ENCODE assay signal across 29 mouse cellular contexts in the genomic region with DNA sequence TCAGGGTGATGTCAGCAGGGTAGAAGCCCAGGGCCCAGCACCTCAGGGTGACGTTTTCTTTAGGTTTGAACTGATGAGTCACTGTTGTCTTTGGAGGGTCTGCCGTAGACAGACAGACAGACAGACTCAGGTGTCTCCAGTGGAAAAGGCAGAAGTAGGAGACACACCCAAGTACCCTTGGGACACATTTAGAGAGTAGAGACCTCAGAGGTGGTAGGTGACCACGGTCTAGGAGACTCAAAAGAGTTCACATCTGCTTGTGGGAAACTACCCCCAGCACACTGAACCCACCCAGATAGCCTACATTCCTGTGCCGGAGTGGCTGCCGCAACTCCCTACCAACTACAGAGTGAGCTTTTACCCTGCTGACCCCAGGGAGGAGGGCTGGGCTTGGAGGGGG. TPM values are rescaled to one million over a fixed set of nuclear protein-coding genes. Genes with fewer than 3 reads are reported as not detected.
A peak's percentile ranks its signal among the peaks of the same experiment; 100 is the strongest.
DNase-seq lines count a peak whose midpoint lies in the region; ATAC-seq and TF ChIP-seq lines count a peak whose summit lies in the region.
"Had no signal": no experiment of that assay in that cellular context is flagged by ENCODE, and none has a peak within 500 bp of the region (broad histone marks: within the 10 kb centered on the region; RNA-seq: fewer than 3 reads in every experiment).

No protein-coding gene starts in this region.

- DNase-seq in hindbrain, embryonic 10.5 days (ENCODE audit: low spot score), result no peak
- DNase-seq in liver, postnatal 0 days, result no peak
- DNase-seq in midbrain, embryonic 11.5 days (ENCODE audit: low spot score, missing footprints), result peak; percentile 28
- DNase-seq in NIH3T3 (ENCODE audit: low read depth), result peak; percentile 0
- no peak for DNase-seq in left cerebral cortex, adult 11 months (ENCODE audit: low spot score)
- DNase-seq: adrenal gland, adult 2 months; adrenal gland, postnatal 10 days; adrenal gland, postnatal 25 days; B cell, adult 2 months; cerebellum, adult 11 months; cerebellum, adult 18-20 months; cerebellum, adult 8-10 months; cerebellum, adult 9-11 months; cerebellum, postnatal 14 days; cerebellum, postnatal 36 days; embryo, embryonic 11 days had no signal

- no peaks in the 10 kb centered on the region for H3K27me3 ChIP-seq in hindbrain, embryonic 16.5 days (replicated peaks; ENCODE audit: control insufficient read depth, insufficient read depth, low read length)
- no peaks in the 10 kb centered on the region for H3K27me3 ChIP-seq in hindbrain, embryonic 10.5 days (ENCODE audit: insufficient read depth, poor library complexity, severe bottlenecking)
- H3K27me3 ChIP-seq in liver, embryonic 15.5 days, result no peaks in the 10 kb centered on the region
- H3K27me3 ChIP-seq in liver, postnatal 0 days (ENCODE audit: insufficient read depth, low read length), result no peaks in the 10 kb centered on the region
- no peaks in the 10 kb centered on the region for H3K27me3 ChIP-seq in midbrain, embryonic 11.5 days (ENCODE audit: control insufficient read depth, insufficient read depth, low read length)
- H3K27me3 ChIP-seq in midbrain, embryonic 13.5 days, result no peaks in the 10 kb centered on the region
- H3K27me3 ChIP-seq: embryonic facial prominence, embryonic 13.5 days; embryonic facial prominence, embryonic 15.5 days; forebrain, embryonic 12.5 days had no signal

- no peak overlapping the region for H3K9ac ChIP-seq in hindbrain, embryonic 16.5 days (ENCODE audit: low read depth, low read length)
- no peak overlapping the region for H3K9ac ChIP-seq in liver, embryonic 15.5 days
- H3K9ac ChIP-seq in liver, postnatal 0 days (replicated peaks), result no peak overlapping the region
- H3K9ac ChIP-seq in midbrain, embryonic 11.5 days (ENCODE audit: low read length), result no peak overlapping the region
- no peak overlapping the region for H3K9ac ChIP-seq in midbrain, embryonic 13.5 days (replicated peaks)
- H3K9ac ChIP-seq: embryonic facial prominence, embryonic 13.5 days; embryonic facial prominence, embryonic 15.5 days; forebrain, embryonic 12.5 days had no signal

- no peaks in the 10 kb centered on the region for H3K4me1 ChIP-seq in hindbrain, embryonic 16.5 days (ENCODE audit: control insufficient read depth, insufficient read depth, low read depth, low read length)
- peaks cover 1% of the 10 kb centered on the region; the same call in 1 of the 2 replicates for H3K4me1 ChIP-seq in hindbrain, embryonic 10.5 days (replicated peaks)
- H3K4me1 ChIP-seq in liver, embryonic 15.5 days (replicated peaks), result peaks cover 38% of the 10 kb centered on the region
- H3K4me1 ChIP-seq in liver, postnatal 0 days (ENCODE audit: insufficient read depth), result peaks cover 14% of the 10 kb centered on the region
- H3K4me1 ChIP-seq in midbrain, embryonic 11.5 days (ENCODE audit: control insufficient read depth, insufficient read depth, low read length), result no peaks in the 10 kb centered on the region
- no peaks in the 10 kb centered on the region for H3K4me1 ChIP-seq in midbrain, embryonic 13.5 days (replicated peaks)
- H3K4me1 ChIP-seq: embryonic facial prominence, embryonic 13.5 days; embryonic facial prominence, embryonic 15.5 days; forebrain, embryonic 10.5 days; forebrain, embryonic 12.5 days had no signal

- ATAC-seq in hindbrain, embryonic 16.5 days, result 0 out of 2 replicates have a peak, but pooled peaks have one; percentile 4
- no peak for ATAC-seq in liver, embryonic 15.5 days (ENCODE audit: insufficient read depth)
- no peak for ATAC-seq in liver, postnatal 0 days
- no peak for ATAC-seq in midbrain, embryonic 11.5 days (ENCODE audit: low FRiP score)
- ATAC-seq in midbrain, embryonic 13.5 days, result no peak
- ATAC-seq: CD4-positive, CD25-positive, alpha-beta regulatory T cell, adult 4 months; forebrain, embryonic 14.5 days; forebrain, embryonic 16.5 days had no signal

- no peak overlapping the region for H3K27ac ChIP-seq in hindbrain, embryonic 16.5 days (ENCODE audit: low read depth, low read length)
- H3K27ac ChIP-seq in hindbrain, embryonic 10.5 days, result no peak overlapping the region
- 0 out of 2 replicates have a peak overlapping the region, but pooled peaks have one; percentile 14 for H3K27ac ChIP-seq in liver, embryonic 15.5 days (replicated peaks)
- H3K27ac ChIP-seq in liver, postnatal 0 days (ENCODE audit: low read depth), result no peak overlapping the region
- H3K27ac ChIP-seq in midbrain, embryonic 11.5 days (ENCODE audit: low read depth, low read length), result no peak overlapping the region
- no peak overlapping the region for H3K27ac ChIP-seq in midbrain, embryonic 13.5 days
- H3K27ac ChIP-seq: embryonic facial prominence, embryonic 13.5 days; embryonic facial prominence, embryonic 15.5 days; forebrain, embryonic 10.5 days; forebrain, embryonic 12.5 days had no signal

- no peak for TF ChIP-seq EP300 in liver, postnatal 0 days (IDR thresholded peaks at IDR 0.05; ENCODE audit: low read depth)

- H3K4me3 ChIP-seq in hindbrain, embryonic 16.5 days (ENCODE audit: low read length), result no peak overlapping the region
- H3K4me3 ChIP-seq in hindbrain, embryonic 10.5 days, result no peak overlapping the region
- no peak overlapping the region for H3K4me3 ChIP-seq in liver, embryonic 15.5 days (replicated peaks)
- H3K4me3 ChIP-seq in liver, postnatal 0 days (ENCODE audit: low read depth, low read length), result no peak overlapping the region
- no peak overlapping the region for H3K4me3 ChIP-seq in midbrain, embryonic 11.5 days (ENCODE audit: low read depth, low read length)
- H3K4me3 ChIP-seq in midbrain, embryonic 13.5 days (replicated peaks), result no peak overlapping the region
- H3K4me3 ChIP-seq: embryonic facial prominence, embryonic 13.5 days; embryonic facial prominence, embryonic 15.5 days; forebrain, embryonic 10.5 days; forebrain, embryonic 12.5 days had no signal

- no peaks in the 10 kb centered on the region for H3K9me3 ChIP-seq in hindbrain, embryonic 16.5 days (ENCODE audit: control insufficient read depth, low read length)
- H3K9me3 ChIP-seq in hindbrain, embryonic 10.5 days, result 0 out of 2 replicates have a peak, but pooled peaks cover 7% of the 10 kb centered on the region
- no peaks in the 10 kb centered on the region for H3K9me3 ChIP-seq in liver, embryonic 15.5 days (replicated peaks)
- H3K9me3 ChIP-seq in liver, postnatal 0 days (ENCODE audit: low read length), result peaks cover 3% of the 10 kb centered on the region; the same call in 1 of the 2 replicates
- H3K9me3 ChIP-seq in midbrain, embryonic 11.5 days (ENCODE audit: control insufficient read depth, low read length), result no peaks in the 10 kb centered on the region
- no peaks in the 10 kb centered on the region for H3K9me3 ChIP-seq in midbrain, embryonic 13.5 days
- H3K9me3 ChIP-seq: embryonic facial prominence, embryonic 13.5 days; embryonic facial prominence, embryonic 15.5 days; forebrain, embryonic 12.5 days had no signal

- peaks cover 7% of the 10 kb centered on the region for H3K36me3 ChIP-seq in hindbrain, embryonic 16.5 days (ENCODE audit: control insufficient read depth, insufficient read depth, low read length)
- H3K36me3 ChIP-seq in hindbrain, embryonic 10.5 days, result peaks cover 20% of the 10 kb centered on the region
- peaks cover 38% of the 10 kb centered on the region for H3K36me3 ChIP-seq in liver, embryonic 15.5 days (replicated peaks)
- H3K36me3 ChIP-seq in liver, postnatal 0 days (replicated peaks; ENCODE audit: insufficient read depth, low read length), result peaks cover 42% of the 10 kb centered on the region
- H3K36me3 ChIP-seq in midbrain, embryonic 11.5 days (ENCODE audit: control insufficient read depth, insufficient read depth, low read length), result no peaks in the 10 kb centered on the region
- peaks cover 18% of the 10 kb centered on the region for H3K36me3 ChIP-seq in midbrain, embryonic 13.5 days

- 95% methylated on average over 5 of the region's 5 CpGs for whole genome bisulfite sequencing in hindbrain, embryonic 16.5 days
- 93% methylated on average over 5 of the region's 5 CpGs for WGBS in hindbrain, embryonic 10.5 days
- WGBS in liver, embryonic 15.5 days (ENCODE audit: insufficient replicate concordance), result 80% methylated on average over 5 of the region's 5 CpGs
- WGBS in liver, postnatal 0 days (ENCODE audit: insufficient replicate concordance), result 89% methylated on average over 5 of the region's 5 CpGs
- 94% methylated on average over 5 of the region's 5 CpGs for WGBS in midbrain, embryonic 11.5 days
- WGBS in midbrain, embryonic 13.5 days, result 94% methylated on average over 5 of the region's 5 CpGs

- H3K4me2 ChIP-seq in hindbrain, embryonic 16.5 days (ENCODE audit: low read length), result no peak overlapping the region
- no peak overlapping the region for H3K4me2 ChIP-seq in liver, embryonic 15.5 days
- H3K4me2 ChIP-seq in liver, postnatal 0 days (ENCODE audit: low read depth, low read length), result no peak overlapping the region
- H3K4me2 ChIP-seq in midbrain, embryonic 11.5 days, result no peak overlapping the region
- no peak overlapping the region for H3K4me2 ChIP-seq in midbrain, embryonic 13.5 days (replicated peaks)
- H3K4me2 ChIP-seq: embryonic facial prominence, embryonic 13.5 days; embryonic facial prominence, embryonic 15.5 days; forebrain, embryonic 12.5 days had no signal

- no peak for TF ChIP-seq CTCF in liver, postnatal 0 days (IDR thresholded peaks at IDR 0.05; ENCODE audit: low read depth)

RNA-seq across cellular contexts. Expression of a gene that starts 5.4 kb away (rescaled TPM):
- polyA plus RNA-seq in hindbrain, embryonic 16.5 days (2015; fragmentation: Nextera tagmentation; extraction: Ambion mirVana), result 9.6 and 10.3 TPM in 2 replicates
- polyA plus RNA-seq in hindbrain, embryonic 10.5 days (2016; fragmentation: Nextera tagmentation; extraction: Ambion mirVana), result 4.3 and 4.9 TPM in 2 replicates
- polyA plus RNA-seq in liver, embryonic 15.5 days (2015; fragmentation: Nextera tagmentation; extraction: Ambion mirVana), result 8.2 and 9.2 TPM in 2 replicates
- 4.6 and 5.4 TPM in 2 replicates for polyA plus RNA-seq in liver, postnatal 0 days (2015; fragmentation: Nextera tagmentation; extraction: Ambion mirVana)
- 3.1 TPM in 2 replicates for polyA plus RNA-seq in midbrain, embryonic 11.5 days (2014; fragmentation: Nextera tagmentation; extraction: Ambion mirVana)
- 7.8 and 8.1 TPM in 2 replicates for polyA plus RNA-seq in midbrain, embryonic 13.5 days (2015; fragmentation: Nextera tagmentation; extraction: Ambion mirVana)

RNA-seq across cellular contexts. Expression of a gene that starts 17.7 kb away (rescaled TPM):
- 5.0 and 5.1 TPM in 2 replicates for polyA plus RNA-seq in hindbrain, embryonic 16.5 days (2015; fragmentation: Nextera tagmentation; extraction: Ambion mirVana)
- polyA plus RNA-seq in hindbrain, embryonic 10.5 days (2016; fragmentation: Nextera tagmentation; extraction: Ambion mirVana), result 4.0 and 4.2 TPM in 2 replicates
- 52.8 and 65.8 TPM in 2 replicates for polyA plus RNA-seq in liver, embryonic 15.5 days (2015; fragmentation: Nextera tagmentation; extraction: Ambion mirVana)
- 113 and 120 TPM in 2 replicates for polyA plus RNA-seq in liver, postnatal 0 days (2015; fragmentation: Nextera tagmentation; extraction: Ambion mirVana)
- polyA plus RNA-seq in midbrain, embryonic 11.5 days (2014; fragmentation: Nextera tagmentation; extraction: Ambion mirVana), result 3.2 and 3.3 TPM in 2 replicates
- polyA plus RNA-seq in midbrain, embryonic 13.5 days (2015; fragmentation: Nextera tagmentation; extraction: Ambion mirVana), result 4.3 and 5.2 TPM in 2 replicates

RNA-seq across cellular contexts. Expression of a gene that starts 27.6 kb away (rescaled TPM):
- 8.2 and 9.2 TPM in 2 replicates for polyA plus RNA-seq in hindbrain, embryonic 16.5 days (2015; fragmentation: Nextera tagmentation; extraction: Ambion mirVana)
- 7.4 and 8.9 TPM in 2 replicates for polyA plus RNA-seq in hindbrain, embryonic 10.5 days (2016; fragmentation: Nextera tagmentation; extraction: Ambion mirVana)
- 11.9 and 13.2 TPM in 2 replicates for polyA plus RNA-seq in liver, embryonic 15.5 days (2015; fragmentation: Nextera tagmentation; extraction: Ambion mirVana)
- 16.2 and 17.1 TPM in 2 replicates for polyA plus RNA-seq in liver, postnatal 0 days (2015; fragmentation: Nextera tagmentation; extraction: Ambion mirVana)
- polyA plus RNA-seq in midbrain, embryonic 11.5 days (2014; fragmentation: Nextera tagmentation; extraction: Ambion mirVana), result 7.3 and 7.6 TPM in 2 replicates
- polyA plus RNA-seq in midbrain, embryonic 13.5 days (2015; fragmentation: Nextera tagmentation; extraction: Ambion mirVana), result 4.4 and 4.8 TPM in 2 replicates

RNA-seq across cellular contexts. Expression of a gene that starts 27.8 kb away (rescaled TPM):
- polyA plus RNA-seq in hindbrain, embryonic 16.5 days (2015; fragmentation: Nextera tagmentation; extraction: Ambion mirVana), result not detected in 2 replicates
- polyA plus RNA-seq in hindbrain, embryonic 10.5 days (2016; fragmentation: Nextera tagmentation; extraction: Ambion mirVana), result not detected in 2 replicates
- polyA plus RNA-seq in liver, embryonic 15.5 days (2015; fragmentation: Nextera tagmentation; extraction: Ambion mirVana), result not detected in 2 replicates
- not detected in 2 replicates for polyA plus RNA-seq in liver, postnatal 0 days (2015; fragmentation: Nextera tagmentation; extraction: Ambion mirVana)
- not detected in 2 replicates for polyA plus RNA-seq in midbrain, embryonic 11.5 days (2014; fragmentation: Nextera tagmentation; extraction: Ambion mirVana)
- not detected in 2 replicates for polyA plus RNA-seq in midbrain, embryonic 13.5 days (2015; fragmentation: Nextera tagmentation; extraction: Ambion mirVana)
- polyA plus RNA-seq: brain, embryonic 14.5 days; embryonic facial prominence, embryonic 11.5 days; embryonic facial prominence, embryonic 13.5 days; embryonic facial prominence, embryonic 15.5 days; erythroblast, embryonic 14.5 days; forebrain, embryonic 10.5 days; forebrain, embryonic 12.5 days; forebrain, embryonic 14.5 days; forebrain, embryonic 16.5 days had no signal

RNA-seq across cellular contexts. Expression of a gene that starts 34.9 kb away (rescaled TPM):
- 93.3 and 93.7 TPM in 2 replicates for polyA plus RNA-seq in hindbrain, embryonic 16.5 days (2015; fragmentation: Nextera tagmentation; extraction: Ambion mirVana)
- 46.1 and 52.0 TPM in 2 replicates for polyA plus RNA-seq in hindbrain, embryonic 10.5 days (2016; fragmentation: Nextera tagmentation; extraction: Ambion mirVana)
- 5.5 and 6.8 TPM in 2 replicates for polyA plus RNA-seq in liver, embryonic 15.5 days (2015; fragmentation: Nextera tagmentation; extraction: Ambion mirVana)
- polyA plus RNA-seq in liver, postnatal 0 days (2015; fragmentation: Nextera tagmentation; extraction: Ambion mirVana), result 6.1 and 6.3 TPM in 2 replicates
- 38.7 and 43.3 TPM in 2 replicates for polyA plus RNA-seq in midbrain, embryonic 11.5 days (2014; fragmentation: Nextera tagmentation; extraction: Ambion mirVana)
- polyA plus RNA-seq in midbrain, embryonic 13.5 days (2015; fragmentation: Nextera tagmentation; extraction: Ambion mirVana), result 69.0 and 74.6 TPM in 2 replicates

Comparison
In these comparisons a context has a peak if more than half of its experiments do, and no peak if none do; other contexts are left out.
1. DNase-seq: peak in midbrain, embryonic 11.5 days (single experiment) and NIH3T3 (single experiment); none in hindbrain, embryonic 10.5 days (single experiment), liver, postnatal 0 days (single experiment) and left cerebral cortex, adult 11 months (single experiment).